Mouse (Mus musculus): Measurements from ENCODE around the gene Nsfl1c. TPM values are rescaled to one million over a fixed set of nuclear protein-coding genes. Genes with fewer than 3 reads are reported as not detected.

Nsfl1c gene
- polyA plus RNA-seq, 1 experiment from 2014 or later = 279 TPM

DNA sequence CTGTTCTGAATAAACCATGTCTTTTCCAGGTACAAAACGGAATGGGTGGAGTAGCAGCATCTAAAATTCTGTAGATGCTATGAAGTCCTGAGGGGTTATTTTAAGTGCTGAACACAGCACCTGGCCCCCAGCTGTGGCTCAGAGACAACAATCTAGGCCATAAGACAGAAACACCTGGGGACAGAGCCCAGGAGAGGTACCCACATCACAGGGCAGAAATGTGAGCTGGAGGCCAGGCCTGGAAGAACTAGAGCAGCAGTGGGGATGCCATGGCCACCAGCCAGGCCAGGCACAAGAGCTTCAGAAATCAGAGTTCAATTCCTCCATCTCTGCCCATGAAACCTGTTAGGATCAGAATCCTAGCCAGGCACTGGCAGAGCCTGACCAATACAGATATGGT lies 34.1 kb downstream of the Nsfl1c start:
- no peak overlapping the region for H3K9ac ChIP-seq
- no peaks in the 10 kb centered on the region for H3K4me1 ChIP-seq
- no peaks in the 10 kb centered on the region for H3K36me3 ChIP-seq
- 87% methylated on average over 1 of the region's 1 CpGs for WGBS
- H3K9me3 ChIP-seq = no peaks in the 10 kb centered on the region
- no peak for ATAC-seq (ENCODE audit: insufficient number of reproducible peaks, insufficient read depth, low FRiP score, low TSS enrichment)
- H3K27ac ChIP-seq = no peak overlapping the region
- H3K27me3 ChIP-seq = no peaks in the 10 kb centered on the region
- H3K4me3 ChIP-seq = no peak overlapping the region
- no peak overlapping the region for H3K4me2 ChIP-seq (replicated peaks)

DNA sequence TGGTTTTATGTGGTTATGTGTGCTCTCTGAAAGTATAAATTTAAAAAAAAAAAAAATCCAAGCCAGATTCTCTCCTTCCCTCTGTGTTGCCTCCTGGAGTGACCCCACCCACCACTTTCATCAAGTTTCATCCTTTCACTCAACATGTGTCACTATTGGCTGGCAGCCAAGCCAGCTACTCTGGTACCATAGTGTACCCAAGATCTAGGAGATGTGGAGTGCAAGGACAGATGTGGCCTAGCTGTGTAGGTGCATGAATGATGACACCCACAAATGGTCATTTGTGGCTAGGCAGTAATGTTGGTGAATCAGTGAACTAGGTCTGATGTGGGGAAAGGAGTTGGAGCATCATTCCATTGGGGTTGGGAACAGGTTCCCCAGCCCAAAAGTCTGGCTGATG lies 35.2 kb downstream of the Nsfl1c start:
- Histone ChIP-seq H3K4me1 (no peaks in the 10 kb centered on the region), H3K36me3 (no peaks in the 10 kb centered on the region), H3K4me2 (replicated peaks) (no peak overlapping the region), H3K9me3 (no peaks in the 10 kb centered on the region), H3K4me3 (no peak overlapping the region), H3K27me3 (no peaks in the 10 kb centered on the region), H3K27ac (no peak overlapping the region), H3K9ac (no peak overlapping the region)
- ATAC-seq (ENCODE audit: insufficient number of reproducible peaks, insufficient read depth, low FRiP score, low TSS enrichment) = no peak

DNA sequence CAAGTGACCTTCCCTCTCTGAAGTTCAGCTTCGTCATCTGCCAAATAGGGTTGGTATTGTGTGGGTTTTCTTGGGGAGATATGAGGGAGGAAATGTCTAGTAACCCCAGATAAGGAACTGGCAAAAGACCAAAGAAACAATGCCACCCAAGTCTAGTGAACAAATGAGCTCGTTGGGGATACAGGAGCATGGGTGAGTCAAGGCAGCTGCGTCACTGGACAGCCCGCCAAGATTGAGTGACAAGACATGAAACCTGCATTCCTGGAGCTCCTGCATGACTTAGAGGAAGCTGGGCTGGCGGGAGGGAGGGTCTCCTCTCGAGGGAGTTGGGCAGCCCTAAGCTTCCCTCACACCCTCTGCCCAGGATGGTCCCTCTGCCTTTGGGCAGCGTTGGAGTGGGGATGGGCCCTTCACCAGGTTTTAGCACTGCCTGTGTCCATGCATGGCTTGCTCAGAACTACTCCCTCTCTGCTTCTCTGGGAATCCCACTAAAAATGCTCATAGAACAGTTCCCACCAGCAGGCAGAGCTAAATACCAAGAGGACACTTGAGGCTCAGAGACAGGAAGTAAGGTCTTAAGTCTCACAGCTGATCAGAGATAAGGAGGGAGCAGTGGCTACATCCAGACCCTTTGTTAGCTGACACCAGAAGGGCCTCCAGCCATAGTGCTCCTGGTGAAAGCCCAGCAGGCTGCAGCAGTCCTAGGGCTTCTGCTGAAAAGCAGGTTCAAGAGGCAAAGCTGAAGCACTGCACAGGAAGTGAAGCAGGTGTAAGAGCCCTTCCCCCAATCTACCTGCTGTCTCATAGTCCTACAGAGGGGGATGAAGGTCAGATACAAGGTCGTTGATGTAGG lies 36.6 kb downstream of the Nsfl1c start:
- H3K27ac ChIP-seq = no peak overlapping the region
- H3K36me3 ChIP-seq = no peaks in the 10 kb centered on the region
- no peaks in the 10 kb centered on the region for H3K4me1 ChIP-seq
- no peak for ATAC-seq (ENCODE audit: insufficient number of reproducible peaks, insufficient read depth, low FRiP score, low TSS enrichment)
- H3K9me3 ChIP-seq = no peaks in the 10 kb centered on the region
- H3K9ac ChIP-seq = no peak overlapping the region
- no peaks in the 10 kb centered on the region for H3K27me3 ChIP-seq
- WGBS = 50% methylated on average over 8 of the region's 8 CpGs
- H3K4me2 ChIP-seq (replicated peaks) = no peak overlapping the region
- H3K4me3 ChIP-seq = no peak overlapping the region

DNA sequence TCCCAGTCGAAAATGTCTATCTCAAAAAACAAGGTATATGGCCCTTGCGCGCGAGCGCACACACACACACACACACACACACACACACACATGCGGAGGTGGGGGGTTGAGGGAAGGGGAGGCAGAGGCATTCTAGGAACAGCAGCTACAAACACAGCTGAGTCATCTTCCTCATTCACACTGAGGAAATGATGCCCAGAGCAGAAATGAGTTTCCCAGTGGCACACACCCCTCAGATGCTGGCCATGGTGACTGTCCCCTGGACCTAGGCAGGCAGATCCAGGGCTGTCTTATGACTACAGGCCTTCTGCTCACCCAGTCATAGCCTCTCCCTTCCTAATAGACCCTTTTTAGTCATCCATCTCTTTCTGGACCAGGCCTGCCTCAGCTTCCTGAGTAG lies 39.6 kb downstream of the Nsfl1c start:
- 96% methylated on average over 6 of the region's 6 CpGs for WGBS
- no peaks in the 10 kb centered on the region for H3K27me3 ChIP-seq
- H3K4me1 ChIP-seq = no peaks in the 10 kb centered on the region; the same call in 1 of the 2 replicates
- no peaks in the 10 kb centered on the region for H3K9me3 ChIP-seq
- no peak overlapping the region for H3K9ac ChIP-seq
- H3K36me3 ChIP-seq = no peaks in the 10 kb centered on the region
- no peak overlapping the region for H3K27ac ChIP-seq
- no peak for ATAC-seq (ENCODE audit: insufficient number of reproducible peaks, insufficient read depth, low FRiP score, low TSS enrichment)
- H3K4me3 ChIP-seq = no peak overlapping the region
- no peak overlapping the region for H3K4me2 ChIP-seq (replicated peaks)

DNA sequence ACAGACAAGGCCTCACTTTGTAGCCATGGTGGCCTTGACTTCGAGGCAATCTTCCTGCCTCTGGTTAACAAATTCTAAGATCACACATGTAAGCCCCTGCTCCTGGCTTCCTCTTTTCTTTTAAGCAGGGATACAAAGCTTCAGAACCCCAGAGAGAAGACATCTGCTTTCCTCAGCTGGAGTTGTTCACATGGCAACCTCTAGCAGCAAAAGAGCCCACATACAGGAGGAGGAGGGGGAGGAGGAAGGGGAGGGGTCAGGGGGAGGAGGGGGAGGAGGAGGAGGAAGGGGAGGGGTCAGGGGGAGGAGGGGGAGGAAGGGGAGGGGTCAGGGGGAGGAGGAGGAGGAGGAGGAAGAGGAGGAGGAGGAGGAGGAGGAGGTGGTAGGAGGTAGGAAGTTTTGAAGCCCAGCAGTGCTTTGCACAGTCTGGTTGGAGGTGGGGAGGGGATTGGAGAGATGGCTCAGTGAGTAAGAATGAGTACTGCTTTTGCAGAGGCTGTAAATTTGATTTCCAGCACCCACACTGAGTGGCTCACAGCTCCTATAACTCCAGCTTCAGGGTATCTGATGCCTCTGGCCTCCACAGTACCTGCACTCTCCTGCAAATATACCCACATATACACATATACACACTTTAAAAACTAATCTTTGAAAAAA lies 42.1 kb downstream of the Nsfl1c start:
- 79% methylated on average over 1 of the region's 1 CpGs for WGBS
- no peak overlapping the region for H3K9ac ChIP-seq
- H3K4me1 ChIP-seq = no peaks in the 10 kb centered on the region; the same call in 1 of the 2 replicates
- H3K36me3 ChIP-seq = no peaks in the 10 kb centered on the region
- H3K4me3 ChIP-seq = no peak overlapping the region
- 0 out of 2 replicates have a peak, but pooled peaks have one; percentile 8 for ATAC-seq (ENCODE audit: insufficient number of reproducible peaks, insufficient read depth, low FRiP score, low TSS enrichment)
- H3K4me2 ChIP-seq (replicated peaks) = no peak overlapping the region
- H3K27me3 ChIP-seq = no peaks in the 10 kb centered on the region
- no peak overlapping the region for H3K27ac ChIP-seq
- no peaks in the 10 kb centered on the region for H3K9me3 ChIP-seq

DNA sequence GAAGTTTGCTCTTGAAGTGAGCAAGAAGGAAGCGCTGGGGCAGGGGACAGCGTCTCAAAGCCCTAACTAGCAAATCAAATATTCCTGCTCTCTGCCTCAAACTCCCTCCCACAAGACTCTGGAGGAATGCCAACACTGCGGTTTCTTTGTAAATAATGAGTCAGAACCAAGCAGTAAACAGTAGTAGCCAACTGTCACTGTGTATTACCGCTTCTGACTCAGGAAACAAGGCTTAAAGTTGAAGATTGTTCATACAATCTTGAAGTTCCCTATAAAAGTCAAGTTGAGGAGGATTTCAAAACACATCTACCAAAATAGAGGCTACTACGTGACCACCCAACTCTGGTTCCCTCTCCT lies 42.6 kb downstream of the Nsfl1c start:
- no peak overlapping the region for H3K9ac ChIP-seq
- 78% methylated on average over 5 of the region's 5 CpGs for WGBS

DNA sequence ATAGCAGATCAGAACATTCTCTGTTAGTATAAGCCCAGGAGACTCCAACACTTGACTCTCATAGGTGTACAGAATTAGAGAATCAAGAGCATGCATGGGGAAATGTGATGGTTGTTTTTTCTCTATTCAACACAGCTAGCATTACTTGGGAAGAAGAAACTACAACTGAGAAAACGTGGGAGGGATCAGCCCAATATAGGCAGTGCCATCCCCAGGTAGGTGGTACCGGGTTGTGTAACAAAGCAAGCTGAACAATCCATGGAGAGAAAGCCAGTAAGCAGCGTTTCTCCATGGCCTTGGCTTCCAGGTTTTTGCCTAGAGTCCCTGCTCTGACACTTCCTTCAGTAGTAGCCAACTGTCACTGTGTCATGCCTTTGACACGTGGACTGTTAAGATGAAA lies 44.7 kb downstream of the Nsfl1c start:
- WGBS = 60% methylated on average over 4 of the region's 4 CpGs
- Histone ChIP-seq H3K9me3 (no peaks in the 10 kb centered on the region), H3K4me1 (peaks cover 9% of the 10 kb centered on the region), H3K9ac (no peak overlapping the region), H3K27ac (no peak overlapping the region), H3K4me2 (replicated peaks) (no peak overlapping the region), H3K27me3 (no peaks in the 10 kb centered on the region), H3K36me3 (no peaks in the 10 kb centered on the region), H3K4me3 (no peak overlapping the region)
- ATAC-seq (ENCODE audit: insufficient number of reproducible peaks, insufficient read depth, low FRiP score, low TSS enrichment) = no peak

More for the DNA sequence above, 42.6 kb downstream of the Nsfl1c start:
- peaks cover 4% of the 10 kb centered on the region for H3K4me1 ChIP-seq
- no peak overlapping the region for H3K4me3 ChIP-seq
- no peak overlapping the region for H3K4me2 ChIP-seq (replicated peaks)
- no peak overlapping the region for H3K27ac ChIP-seq
- no peaks in the 10 kb centered on the region for H3K9me3 ChIP-seq
- H3K36me3 ChIP-seq = no peaks in the 10 kb centered on the region
- no peaks in the 10 kb centered on the region for H3K27me3 ChIP-seq
- ATAC-seq (ENCODE audit: insufficient number of reproducible peaks, insufficient read depth, low FRiP score, low TSS enrichment) = no peak

DNA sequence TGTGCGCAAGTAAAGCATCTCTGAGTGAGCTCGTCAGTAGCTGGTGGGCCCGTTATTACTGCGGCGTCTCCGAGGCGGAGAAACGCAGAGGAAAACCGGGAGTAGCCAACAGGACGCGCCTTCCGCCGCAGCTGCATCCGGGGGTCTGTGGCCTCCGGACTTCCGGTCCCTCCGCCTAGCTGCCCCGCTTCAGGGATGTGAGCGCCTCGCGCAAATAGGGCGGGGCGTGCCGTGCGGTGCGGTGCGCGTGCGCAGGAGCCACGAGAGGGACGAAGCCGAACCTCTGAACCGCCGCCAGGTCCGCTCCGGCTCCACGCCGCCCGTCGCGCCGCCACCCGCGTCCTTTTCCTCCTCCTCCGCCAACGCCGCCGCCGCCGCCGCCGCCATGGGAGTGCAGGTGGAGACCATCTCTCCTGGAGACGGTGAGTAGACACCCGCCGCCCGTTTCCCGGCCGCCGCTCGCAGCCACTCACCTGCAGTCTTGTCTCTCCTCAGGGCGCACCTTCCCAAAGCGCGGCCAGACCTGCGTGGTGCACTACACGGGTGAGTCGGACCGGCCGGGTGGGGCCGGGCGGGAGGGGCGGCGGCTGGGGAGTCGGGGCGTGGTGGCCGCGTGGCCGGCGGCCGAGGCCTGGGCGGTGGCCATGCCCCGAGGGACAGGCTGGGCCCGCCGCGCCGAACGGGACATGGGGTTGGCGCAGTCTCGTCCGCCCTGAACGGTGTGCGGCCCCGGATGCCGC lies 48.5 kb downstream of the Nsfl1c start, which contains the start of gene Fkbp1a:
TSS of gene Fkbp1a (plus strand) at position 161 of the 740 bp plus-strand sequence.
- Histone ChIP-seq H3K4me3 (peak within 1 kb of the TSS; percentile 97), H3K36me3 (peaks cover 22% of the 10 kb centered on the region; the same call in 1 of the 2 replicates), H3K27me3 (no peaks in the 10 kb centered on the region), H3K4me1 (peaks cover 29% of the 10 kb centered on the region), H3K9ac (peak within 1 kb of the TSS; percentile 86), H3K4me2 (replicated peaks) (peak within 1 kb of the TSS; percentile 62), H3K9me3 (no peaks in the 10 kb centered on the region), H3K27ac (peak within 1 kb of the TSS; percentile 90)
- WGBS = under 1% methylated on average over 78 of the region's 93 CpGs
- peak; percentile 94 for ATAC-seq (ENCODE audit: insufficient number of reproducible peaks, insufficient read depth, low FRiP score, low TSS enrichment)

DNA sequence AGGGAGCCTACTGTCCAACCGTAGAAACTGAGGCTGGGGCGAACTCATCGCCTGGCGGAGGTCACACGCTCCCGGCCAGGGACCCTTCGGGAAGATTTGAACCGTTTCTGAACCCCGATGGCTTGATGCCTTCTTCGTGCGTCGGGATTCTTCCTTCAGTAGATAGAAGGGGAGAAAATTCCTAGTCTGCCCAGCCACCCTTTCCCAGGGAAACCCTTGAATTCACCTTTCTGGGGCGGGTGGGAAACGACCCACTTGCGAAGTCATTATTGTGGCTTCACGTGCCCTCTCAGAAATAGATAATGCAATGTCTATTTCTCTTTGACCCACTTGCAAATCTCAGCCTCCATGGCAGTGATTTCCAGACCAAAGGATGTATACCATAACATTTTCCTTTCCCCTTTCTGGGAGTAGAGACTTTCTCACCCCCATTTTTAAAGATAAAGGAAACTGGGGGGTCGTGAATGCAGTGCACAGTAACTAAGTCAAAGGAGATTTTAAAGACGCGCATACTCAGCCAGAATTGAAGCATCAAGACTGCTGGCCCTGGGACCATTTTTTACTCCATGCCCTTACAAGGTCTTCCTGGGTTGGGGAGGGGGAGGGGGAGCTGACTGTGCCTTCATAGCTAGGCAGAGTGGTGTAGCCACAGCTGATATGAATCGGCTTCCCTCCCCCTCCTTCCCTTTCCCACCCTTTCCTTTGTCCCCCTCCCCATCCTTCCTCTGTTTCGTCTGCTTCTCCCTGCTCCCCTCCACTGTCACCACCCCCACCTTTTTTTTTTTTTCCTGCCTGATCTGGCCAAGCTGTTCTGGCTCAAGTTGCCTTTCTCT lies 49.3 kb downstream of the Nsfl1c start:
- 0 out of 2 replicates have a peak, but pooled peaks have one; percentile 16 for ATAC-seq (ENCODE audit: insufficient number of reproducible peaks, insufficient read depth, low FRiP score, low TSS enrichment)
- peaks cover 29% of the 10 kb centered on the region; the same call in 1 of the 2 replicates for H3K36me3 ChIP-seq
- peak overlapping the region; percentile 86 for H3K9ac ChIP-seq
- H3K27ac ChIP-seq = peak overlapping the region; percentile 90
- H3K4me1 ChIP-seq = peaks cover 29% of the 10 kb centered on the region
- peak overlapping the region; percentile 97 for H3K4me3 ChIP-seq
- peak overlapping the region; percentile 62 for H3K4me2 ChIP-seq (replicated peaks)
- under 1% methylated on average over 21 of the region's 21 CpGs for WGBS
- no peaks in the 10 kb centered on the region for H3K9me3 ChIP-seq
- no peaks in the 10 kb centered on the region for H3K27me3 ChIP-seq

DNA sequence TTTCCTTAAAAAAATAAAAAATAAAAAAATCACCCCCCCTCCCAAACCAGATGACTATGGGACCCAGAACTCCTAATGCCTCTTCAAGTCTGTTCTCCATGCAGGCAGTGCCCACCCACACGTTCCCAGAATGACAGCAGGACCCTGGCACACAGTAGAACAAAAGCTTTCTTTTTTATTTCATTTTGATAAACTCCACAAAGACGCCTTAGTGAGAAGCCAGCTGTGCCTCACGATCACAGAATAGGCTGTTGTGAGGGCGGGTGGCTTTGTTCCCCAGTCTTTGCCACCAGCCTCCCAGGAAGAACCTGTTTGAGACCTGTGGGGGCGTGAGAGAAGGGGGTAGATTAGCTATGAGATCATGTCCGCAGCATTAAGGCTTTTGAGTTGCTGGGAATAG lies 50.7 kb downstream of the Nsfl1c start:
- Histone ChIP-seq H3K9me3 (no peaks in the 10 kb centered on the region), H3K4me1 (peaks cover 29% of the 10 kb centered on the region), H3K27me3 (no peaks in the 10 kb centered on the region), H3K27ac (no peak overlapping the region), H3K4me3 (0 out of 2 replicates have a peak overlapping the region, but pooled peaks have one; percentile 8), H3K4me2 (replicated peaks) (0 out of 2 replicates have a peak overlapping the region, but pooled peaks have one; percentile 62), H3K36me3 (peaks cover 38% of the 10 kb centered on the region), H3K9ac (no peak overlapping the region; the same call in 1 of the 2 replicates)
- ATAC-seq (ENCODE audit: insufficient number of reproducible peaks, insufficient read depth, low FRiP score, low TSS enrichment) = no peak
- WGBS = 70% methylated on average over 6 of the region's 6 CpGs

DNA sequence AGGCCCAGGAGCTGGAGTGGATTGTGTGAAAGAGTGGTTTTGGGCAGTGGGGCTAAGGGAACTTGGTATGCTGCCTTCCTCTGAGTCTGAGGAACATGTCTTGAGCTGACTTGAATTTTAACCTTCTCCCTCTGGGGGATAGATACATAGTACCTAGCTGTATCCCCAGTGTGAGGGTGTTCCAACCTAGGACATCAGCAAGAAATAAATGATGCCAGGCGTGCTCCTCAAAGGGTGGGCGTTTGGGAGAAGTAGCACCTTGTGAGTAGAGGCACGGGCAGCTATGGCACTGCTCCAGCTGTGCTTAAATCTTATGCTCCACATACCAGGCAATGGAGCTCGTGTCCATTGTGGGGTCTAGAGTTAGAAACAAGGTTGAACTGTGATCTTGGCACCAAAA lies 52.6 kb downstream of the Nsfl1c start:
- H3K4me1 ChIP-seq = peaks cover 25% of the 10 kb centered on the region
- 87% methylated on average over 4 of the region's 4 CpGs for WGBS

More for the DNA sequence above, 52.6 kb downstream of the Nsfl1c start:
- Histone ChIP-seq H3K36me3 (peaks cover 56% of the 10 kb centered on the region), H3K27me3 (no peaks in the 10 kb centered on the region), H3K4me3 (no peak overlapping the region), H3K9me3 (no peaks in the 10 kb centered on the region), H3K27ac (no peak overlapping the region), H3K4me2 (replicated peaks) (no peak overlapping the region), H3K9ac (no peak overlapping the region)
- ATAC-seq (ENCODE audit: insufficient number of reproducible peaks, insufficient read depth, low FRiP score, low TSS enrichment) = no peak
